Mouse (Mus musculus) heart, adult 2 months (tissue): ENCODE data around the gene Tinf2.

Source experiments
- CTCF ChIP-seq: fragments of 200-600 bp; IDR thresholded peaks from 2 replicates; pipeline ENCODE4 v1.8.1; 2022; ENCODE audit warnings: antibody characterized with exemption, mild to moderate bottlenecking, moderate library complexity
- EP300 ChIP-seq: fragments of 200-500 bp; IDR thresholded peaks from 2 replicates; pipeline ENCODE4 v1.6.1; 2011; ENCODE audit warnings: low read depth, low read length, control low read depth; ENCODE audit not compliant: insufficient read depth

DNA sequence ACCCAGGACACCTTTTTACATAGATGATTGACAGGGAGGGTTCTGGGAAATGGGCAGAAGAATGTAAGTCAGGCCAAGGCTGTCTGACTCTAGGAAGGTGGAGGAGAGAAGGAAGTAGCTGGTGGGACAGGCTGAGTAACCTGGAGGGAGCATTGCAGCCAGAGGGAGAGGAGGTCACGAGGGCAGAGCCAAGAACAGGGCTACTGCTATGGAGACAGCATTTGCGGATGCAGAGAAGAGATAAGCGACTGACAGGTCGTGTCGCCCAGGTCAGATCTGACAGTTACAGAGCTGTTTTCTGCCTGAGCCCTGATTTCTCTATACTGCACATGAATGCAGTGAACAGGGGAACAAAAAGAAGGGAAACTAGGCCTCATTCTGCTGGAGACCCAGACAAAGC is 25.8 kb upstream of the Tinf2 start:
- TF ChIP-seq EP300 (no peak), CTCF (no peak)
